In genomic region chr1:143962301-143962700, GRCm38 (mm10) we compare ENCODE assay signal across 21 mouse cellular contexts. TPM values are rescaled to one million over a fixed set of nuclear protein-coding genes. Genes with fewer than 3 reads are reported as not detected.
A peak's percentile ranks its signal among the peaks of the same experiment; 100 is the strongest.
DNase-seq lines count a peak whose midpoint lies in the region; ATAC-seq and TF ChIP-seq lines count a peak whose summit lies in the region.
"Had no signal": no experiment of that assay in that cellular context is flagged by ENCODE, and none has a peak within 500 bp of the region (broad histone marks: within the 10 kb centered on the region; RNA-seq: fewer than 3 reads in every experiment).

No protein-coding gene starts in this region.

- CTCF ChIA-PET in Patski (lab: Charles Lee), result no interaction called here

- H3K4me3 ChIP-seq in embryonic facial prominence, embryonic 14.5 days (ENCODE audit: low read depth, low read length), result no peak overlapping the region
- H3K4me3 ChIP-seq in embryonic facial prominence, embryonic 10.5 days, result no peak overlapping the region
- no peak overlapping the region for H3K4me3 ChIP-seq in liver, embryonic 12.5 days
- H3K4me3 ChIP-seq: embryonic facial prominence, embryonic 13.5 days; forebrain, embryonic 13.5 days; forebrain, embryonic 15.5 days had no signal

- POLR2A ChIA-PET in Patski (lab: Charles Lee), result interaction anchor here (0.7 kb wide), 2 partner anchors 17 to 155 kb away, joined by 3 to 5 read pairs; no protein-coding TSS in a partner anchor

- H3K27ac ChIP-seq in embryonic facial prominence, embryonic 14.5 days (replicated peaks; ENCODE audit: low read depth, low read length), result no peak overlapping the region
- no peak overlapping the region for H3K27ac ChIP-seq in embryonic facial prominence, embryonic 10.5 days (replicated peaks)
- H3K27ac ChIP-seq in liver, embryonic 12.5 days, result no peak overlapping the region
- H3K27ac ChIP-seq: embryonic facial prominence, embryonic 13.5 days; forebrain, embryonic 13.5 days; forebrain, embryonic 15.5 days had no signal

- in situ Hi-C loops in Patski (cut with MboI; ENCODE audit: low pct_unique_long_range_greater_than_20kb), result no loop called here

- H3K9me3 ChIP-seq in embryonic facial prominence, embryonic 14.5 days (ENCODE audit: control insufficient read depth, low read length), result no peaks in the 10 kb centered on the region
- no peaks in the 10 kb centered on the region for H3K9me3 ChIP-seq in embryonic facial prominence, embryonic 10.5 days
- no peaks in the 10 kb centered on the region for H3K9me3 ChIP-seq in liver, embryonic 12.5 days (replicated peaks)
- H3K9me3 ChIP-seq: embryonic facial prominence, embryonic 13.5 days; forebrain, embryonic 13.5 days; forebrain, embryonic 15.5 days had no signal

- H3K4me1 ChIP-seq in embryonic facial prominence, embryonic 14.5 days (ENCODE audit: control insufficient read depth, insufficient read depth, low read length), result no peaks in the 10 kb centered on the region
- no peaks in the 10 kb centered on the region for H3K4me1 ChIP-seq in embryonic facial prominence, embryonic 10.5 days
- H3K4me1 ChIP-seq in liver, embryonic 12.5 days, result no peaks in the 10 kb centered on the region
- H3K4me1 ChIP-seq: embryonic facial prominence, embryonic 13.5 days; forebrain, embryonic 13.5 days; forebrain, embryonic 15.5 days had no signal

- no peak for ATAC-seq in embryonic facial prominence, embryonic 14.5 days (ENCODE audit: low read depth)
- ATAC-seq in Patski, result peak; percentile 49
- no peak for ATAC-seq in liver, embryonic 12.5 days
- ATAC-seq: activated CD4-positive, CD25-positive, alpha-beta regulatory T cell, adult 4 months; forebrain, embryonic 13.5 days; forebrain, embryonic 15.5 days; forebrain, postnatal 0 days had no signal

- H3K4me2 ChIP-seq in embryonic facial prominence, embryonic 14.5 days (ENCODE audit: low read depth, low read length), result no peak overlapping the region
- H3K4me2 ChIP-seq in liver, embryonic 12.5 days, result no peak overlapping the region
- H3K4me2 ChIP-seq: embryonic facial prominence, embryonic 13.5 days; forebrain, embryonic 13.5 days; forebrain, embryonic 15.5 days had no signal

- DNase-seq in embryonic facial prominence, embryonic 14.5 days (ENCODE audit: low spot score), result peak; percentile 30
- no peak for DNase-seq in embryonic facial prominence, embryonic 10.5 days (ENCODE audit: low spot score)
- DNase-seq in Muller cell, postnatal 12 days (ENCODE audit: inconsistent ontology term), result peak; percentile 15
- no peak for DNase-seq in Patski (ENCODE audit: low read depth, low spot score)
- no peak for DNase-seq in frontal cortex, postnatal 36 days (ENCODE audit: low spot score in 2 of 2)
- DNase-seq in heart, adult 9 months (ENCODE audit: low spot score in 2 of 2), result no peak
- DNase-seq: adrenal gland, adult 8-10 months; adrenal gland, postnatal 14 days; adrenal gland, postnatal 36 days; B cell, adult 2 months; cerebellum, adult 11-12 months; cerebellum, adult 2 months; cerebellum, adult 9-10 months; cerebellum, postnatal 10 days; cerebellum, postnatal 25 days; forebrain, postnatal 0 days had no signal

- H3K27me3 ChIP-seq in embryonic facial prominence, embryonic 14.5 days (replicated peaks; ENCODE audit: control insufficient read depth, insufficient read depth, low read length), result no peaks in the 10 kb centered on the region
- no peaks in the 10 kb centered on the region for H3K27me3 ChIP-seq in embryonic facial prominence, embryonic 10.5 days (replicated peaks; ENCODE audit: low read depth, poor library complexity, severe bottlenecking)
- H3K27me3 ChIP-seq in Patski, result no peaks in the 10 kb centered on the region
- no peaks in the 10 kb centered on the region for H3K27me3 ChIP-seq in liver, embryonic 12.5 days (replicated peaks)
- H3K27me3 ChIP-seq: embryonic facial prominence, embryonic 13.5 days; forebrain, embryonic 13.5 days; forebrain, embryonic 15.5 days had no signal

- H3K36me3 ChIP-seq in embryonic facial prominence, embryonic 14.5 days (ENCODE audit: control insufficient read depth, insufficient read depth, low read length), result no peaks in the 10 kb centered on the region
- no peaks in the 10 kb centered on the region for H3K36me3 ChIP-seq in embryonic facial prominence, embryonic 10.5 days (replicated peaks)
- H3K36me3 ChIP-seq in liver, embryonic 12.5 days, result no peaks in the 10 kb centered on the region
- H3K36me3 ChIP-seq: embryonic facial prominence, embryonic 13.5 days; forebrain, embryonic 15.5 days had no signal

- TF ChIP-seq CTCF in Patski (IDR thresholded peaks at IDR 0.05), result no peak

- WGBS in embryonic facial prominence, embryonic 14.5 days, result 64% methylated on average over 3 of the region's 3 CpGs
- WGBS in embryonic facial prominence, embryonic 10.5 days, result 81% methylated on average over 3 of the region's 3 CpGs
- WGBS in liver, embryonic 12.5 days (ENCODE audit: insufficient replicate concordance), result 71% methylated on average over 3 of the region's 3 CpGs

- no peak overlapping the region for H3K9ac ChIP-seq in embryonic facial prominence, embryonic 14.5 days (ENCODE audit: low read depth, low read length)
- no peak overlapping the region for H3K9ac ChIP-seq in liver, embryonic 12.5 days
- H3K9ac ChIP-seq: embryonic facial prominence, embryonic 13.5 days; forebrain, embryonic 13.5 days; forebrain, embryonic 15.5 days; forebrain, postnatal 0 days had no signal

RNA-seq across cellular contexts. Expression of gene Rgs2, which starts 41.7 kb away (rescaled TPM):
- polyA plus RNA-seq in embryonic facial prominence, embryonic 14.5 days (2014; fragmentation: Nextera tagmentation; extraction: Ambion mirVana), result 49.2 and 52.4 TPM in 2 replicates
- 33.5 and 38.3 TPM in 2 replicates for polyA plus RNA-seq in embryonic facial prominence, embryonic 10.5 days (2016; fragmentation: Nextera tagmentation; extraction: Ambion mirVana)
- polyA plus RNA-seq in Patski (2021), result 52.2 TPM
- polyA plus RNA-seq in liver, embryonic 12.5 days (2016; fragmentation: Nextera tagmentation; extraction: Ambion mirVana), result 9.8 and 11.3 TPM in 2 replicates

Comparison
In these comparisons a context has a peak if more than half of its experiments do, and no peak if none do; other contexts are left out.
1. DNase-seq: peak in embryonic facial prominence, embryonic 14.5 days (single experiment) and Muller cell, postnatal 12 days (single experiment); none in embryonic facial prominence, embryonic 10.5 days (single experiment), Patski (single experiment), frontal cortex, postnatal 36 days (0 of 2) and heart, adult 9 months (0 of 2).